Mouse (Mus musculus): Measurements from ENCODE around the gene Grb2.

DNA sequence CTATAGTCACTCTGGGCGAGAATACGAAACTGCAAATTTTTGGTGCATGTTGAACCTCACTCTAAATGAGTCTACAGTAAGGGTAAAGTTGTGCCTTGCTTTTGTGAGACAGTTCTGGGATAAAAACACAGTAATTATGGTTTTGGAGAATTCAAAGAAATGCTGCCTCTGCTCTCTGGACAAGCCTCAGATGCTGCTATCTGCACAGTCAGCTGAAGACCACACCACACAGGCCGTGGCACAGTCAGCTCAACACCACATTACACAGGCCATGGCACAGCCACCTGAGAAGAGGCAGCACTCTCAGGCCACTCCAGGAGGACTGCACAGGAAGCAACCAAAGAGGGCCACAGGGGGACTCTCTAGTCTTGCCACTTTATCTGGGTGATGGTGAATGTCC lies 26.0 kb downstream of the Grb2 start:
- no peak for TF ChIP-seq CTCF (IDR thresholded peaks at IDR 0.05; ENCODE audit: low read depth)
- no peak for TF ChIP-seq EP300 (IDR thresholded peaks at IDR 0.05; ENCODE audit: low read depth)

Measured in liver, postnatal 0 days (tissue).